Mouse (Mus musculus) ES-CJ7 (cell line): ENCODE results near the gene Efna5.

Experiments used
- DNase-seq: peaks from one replicate; pipeline ENCODE4 v3.0.0; 2011; ENCODE audit warnings: low read depth, low spot score

The Efna5 gene

GRCm38 (mm10) chr17:62702020-62702814 lies 178.9 kb downstream of the Efna5 start:
- no peak for DNase-seq

DNA sequence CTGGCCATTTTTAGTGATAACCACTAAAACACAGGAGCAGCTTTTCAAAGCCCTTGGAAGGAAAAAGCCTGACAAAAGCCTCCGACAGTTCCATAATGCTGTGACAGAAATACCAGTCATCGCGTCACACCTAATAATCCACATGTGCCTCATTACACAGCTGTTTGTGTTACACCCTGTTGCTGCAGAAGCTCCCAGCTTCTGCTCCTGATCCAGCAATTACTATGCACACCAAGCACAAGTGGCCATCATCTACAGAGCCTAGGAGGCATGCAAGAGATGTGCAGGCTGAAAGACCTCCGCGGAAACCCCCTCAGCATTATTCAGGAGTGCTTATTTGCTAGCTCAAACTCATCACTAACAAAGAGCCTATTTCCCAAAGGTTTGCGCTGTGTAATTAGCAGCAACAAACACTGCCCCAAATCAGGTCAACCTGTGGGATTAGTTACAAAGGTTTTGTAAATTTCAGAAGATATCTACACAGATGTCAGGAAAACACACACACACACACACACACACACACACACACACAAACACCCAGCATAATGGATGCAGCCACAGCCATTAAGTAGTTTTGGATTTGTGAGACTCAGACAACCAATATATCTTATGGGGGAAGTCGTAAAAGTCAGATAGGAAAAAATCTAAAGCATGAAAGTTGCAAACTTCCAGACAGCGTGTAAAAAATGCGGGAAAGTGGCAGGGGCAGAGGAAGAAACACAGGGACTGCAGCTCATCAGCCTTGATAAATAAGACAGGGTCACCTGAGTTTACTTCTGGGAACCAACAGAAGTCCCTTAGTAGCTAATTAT lies 180.1 kb downstream of the Efna5 start:
- DNase-seq, result no peak

DNA sequence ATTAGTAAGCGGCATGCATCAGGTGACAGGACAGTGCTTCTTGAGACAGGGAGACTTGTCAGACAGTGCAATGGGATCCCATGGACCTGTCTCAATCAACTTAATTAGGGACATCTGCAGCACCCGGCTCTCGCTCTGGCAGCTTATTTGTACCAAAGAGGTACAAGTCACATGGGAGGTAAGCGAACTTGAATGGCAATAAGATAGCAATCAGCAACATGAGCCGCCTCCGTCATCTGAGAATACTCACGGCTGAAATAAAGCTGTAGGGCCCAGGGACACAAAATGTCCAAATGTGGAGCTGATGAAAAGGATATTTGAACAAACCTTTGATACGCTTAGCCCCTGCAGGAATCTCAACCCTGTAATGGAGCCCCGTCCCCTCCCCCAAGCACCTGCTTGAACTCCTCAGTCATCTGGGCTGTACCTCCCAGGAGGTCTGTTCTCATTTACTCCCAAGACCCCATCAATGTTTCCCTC lies 186.1 kb downstream of the Efna5 start:
- DNase-seq, result no peak

DNA sequence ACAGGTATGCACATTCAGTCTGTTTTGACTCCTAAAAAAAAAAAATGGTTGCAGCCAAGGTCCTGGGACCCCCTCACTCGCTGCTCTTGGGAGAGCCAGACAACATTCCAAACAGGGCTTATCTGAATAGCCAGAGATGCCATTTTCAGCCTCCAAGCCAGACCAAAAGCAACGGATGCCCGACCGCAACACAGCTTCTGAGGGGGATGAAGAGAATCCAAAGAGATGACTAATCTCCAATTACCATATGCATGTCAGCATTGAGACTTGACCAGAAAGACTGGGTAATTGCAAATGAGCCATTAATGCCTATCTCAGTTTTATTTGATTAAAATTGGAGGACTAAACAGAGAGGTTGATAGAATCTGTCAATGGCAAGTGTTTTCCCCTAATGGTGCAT lies 188.9 kb downstream of the Efna5 start:
- peak; percentile 39 for DNase-seq

GRCm38 (mm10) chr17:62691201-62691715 lies 189.9 kb downstream of the Efna5 start:
- no peak for DNase-seq

- DNase-seq, result no peak
Observed at GRCm38 (mm10) chr17:62690256-62690655, 190.9 kb downstream of the Efna5 start.

DNA sequence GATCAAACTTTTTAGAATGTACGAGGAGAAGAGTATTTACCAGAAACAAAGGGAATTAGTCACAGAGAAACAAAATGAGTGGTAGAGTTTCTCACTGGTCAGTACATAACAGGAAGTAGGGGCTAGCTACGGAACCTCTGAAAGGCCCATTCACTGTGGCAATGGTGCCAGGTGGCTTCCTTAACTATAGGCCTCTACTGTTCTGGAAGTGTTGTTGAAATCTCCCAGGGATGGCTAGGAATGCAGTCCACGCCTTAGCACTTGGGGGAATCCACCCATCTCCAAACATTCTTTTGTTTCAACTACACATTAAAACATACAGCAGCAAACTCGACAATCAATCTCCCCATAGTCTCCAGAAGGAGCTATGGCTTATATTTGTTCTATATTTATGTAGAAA lies 191.5 kb downstream of the Efna5 start:
- peak; percentile 17 for DNase-seq

DNA sequence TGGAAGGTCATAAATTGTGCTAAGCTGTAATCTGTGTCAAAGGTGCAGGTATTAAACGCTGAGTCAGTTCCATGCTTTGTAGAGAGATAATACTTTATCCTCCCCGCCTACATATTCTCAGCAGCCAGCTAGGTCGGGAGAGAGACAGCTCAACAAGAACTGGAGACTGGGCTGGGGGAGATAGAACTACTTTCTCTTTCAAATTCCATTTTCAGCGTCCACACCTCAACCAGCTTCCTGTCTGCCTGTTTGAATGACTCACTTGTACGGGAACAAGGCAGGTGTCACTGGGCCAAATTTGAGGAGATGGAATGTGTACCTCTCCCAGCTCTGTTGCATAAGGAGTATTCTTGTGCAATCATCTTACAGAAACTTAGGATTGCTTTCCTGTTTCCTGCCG lies 193.7 kb downstream of the Efna5 start:
- peak; percentile 14 for DNase-seq

- peak; percentile 47 for DNase-seq
Observed at GRCm38 (mm10) chr17:62685181-62685580, 195.9 kb downstream of the Efna5 start.

GRCm38 (mm10) chr17:62683142-62683541 lies 198.0 kb downstream of the Efna5 start:
- no peak for DNase-seq

- DNase-seq, result no peak
Observed at GRCm38 (mm10) chr17:62681726-62682125, 199.4 kb downstream of the Efna5 start.

DNA sequence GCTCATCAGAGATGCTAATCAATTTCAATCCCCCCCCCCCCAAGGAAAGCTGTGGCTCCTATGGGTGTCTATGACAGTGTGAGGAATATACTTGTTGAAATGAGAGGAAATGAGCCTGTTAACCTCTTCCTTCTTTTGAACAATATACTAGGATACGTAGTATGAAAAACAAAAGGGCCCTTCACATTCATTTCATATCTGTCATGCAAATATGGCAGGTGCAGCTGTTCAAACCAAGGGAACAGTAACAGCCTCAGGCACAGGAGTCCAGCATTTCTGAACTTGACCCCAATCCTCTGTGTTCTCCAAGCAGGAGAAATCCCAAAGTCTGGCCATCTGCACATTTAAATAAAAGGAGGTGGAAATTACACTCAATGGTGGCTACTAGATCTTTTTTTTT lies 200.4 kb downstream of the Efna5 start:
- no peak for DNase-seq

DNA sequence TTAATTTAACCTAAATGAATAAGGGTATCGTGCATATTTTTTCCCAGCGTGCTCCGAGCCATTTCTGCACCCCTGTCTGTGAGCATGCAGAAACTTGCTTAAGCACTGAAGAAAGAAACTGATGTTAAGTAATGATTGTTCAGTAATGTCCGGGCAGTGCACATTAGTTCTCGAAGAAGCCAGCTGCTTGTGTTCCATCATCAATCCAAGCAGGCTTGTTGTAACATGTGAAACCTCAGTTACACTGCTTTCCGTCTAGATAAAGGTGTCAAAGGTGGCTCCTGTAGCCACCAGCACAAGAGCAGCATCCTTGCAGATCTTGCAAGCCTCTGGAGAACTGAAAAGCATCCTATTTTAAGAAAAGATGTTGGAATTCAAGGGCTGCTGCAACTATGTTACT lies 204.3 kb downstream of the Efna5 start:
- DNase-seq, result no peak

- DNase-seq, result no peak
Observed at GRCm38 (mm10) chr17:62676409-62676808, 204.7 kb downstream of the Efna5 start.

DNA sequence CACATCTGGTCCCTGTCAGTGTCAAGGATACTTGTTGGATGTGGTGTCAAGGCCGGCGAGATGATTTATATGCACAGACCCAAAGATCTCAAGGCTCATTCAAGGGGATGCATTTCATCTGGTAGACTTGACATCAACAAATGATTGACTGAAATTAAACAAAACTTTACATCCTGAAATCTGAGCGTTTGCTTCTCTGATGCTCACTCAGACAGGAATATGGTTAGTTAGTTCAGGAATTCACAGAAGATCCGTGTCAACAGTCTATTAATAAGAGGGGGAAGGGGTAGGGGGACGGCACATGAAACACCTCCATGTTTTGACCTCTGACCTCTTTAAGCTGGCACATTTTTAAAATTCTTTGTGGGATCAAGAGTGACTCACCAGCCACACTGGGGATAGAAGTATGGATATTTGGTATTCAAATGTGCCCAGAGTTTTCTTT lies 205.3 kb downstream of the Efna5 start:
- no peak for DNase-seq

GRCm38 (mm10) chr17:62672068-62672467 lies 209.0 kb downstream of the Efna5 start:
- no peak for DNase-seq

DNA sequence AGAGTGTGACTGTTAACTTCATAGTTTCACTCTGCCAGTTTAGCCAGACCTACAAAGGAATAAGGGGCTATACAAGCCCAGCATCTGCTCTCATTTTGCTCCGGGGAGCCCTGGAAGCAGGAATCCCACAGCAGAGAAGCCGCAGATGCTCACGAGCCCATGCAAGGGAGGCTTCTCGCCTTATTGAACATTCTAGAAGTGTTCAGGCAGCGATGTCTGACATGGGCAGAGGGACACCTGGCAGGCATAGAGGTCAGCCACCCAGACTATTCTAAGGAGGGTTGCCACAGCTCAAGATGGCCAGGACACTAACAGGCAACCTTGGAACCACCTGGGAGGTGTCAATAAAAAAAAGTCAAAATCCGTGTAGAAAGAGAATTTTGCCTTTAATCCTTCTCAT lies 214.4 kb downstream of the Efna5 start:
- DNase-seq, result no peak

- no peak for DNase-seq
Observed at GRCm38 (mm10) chr17:62665823-62666222, 215.3 kb downstream of the Efna5 start.

DNA sequence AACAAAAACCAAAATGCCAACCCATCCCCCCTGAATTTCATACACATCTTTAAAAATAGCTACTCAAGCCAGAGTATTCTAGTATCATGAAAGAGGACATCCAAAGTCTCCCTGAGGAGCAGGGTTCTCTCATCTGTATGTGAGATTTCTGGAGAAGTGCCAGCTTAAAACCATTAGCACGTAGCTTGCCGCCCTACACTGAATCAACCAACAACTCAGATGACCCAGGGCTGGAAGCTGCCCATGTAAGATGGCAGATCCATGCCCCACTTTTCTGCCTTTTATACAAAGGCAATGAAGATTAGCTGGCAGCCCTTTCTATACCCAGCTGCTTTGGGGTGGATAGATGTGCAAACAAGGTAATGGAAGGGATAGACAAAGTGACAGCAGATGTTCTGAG lies 216.4 kb downstream of the Efna5 start:
- DNase-seq, result no peak

DNA sequence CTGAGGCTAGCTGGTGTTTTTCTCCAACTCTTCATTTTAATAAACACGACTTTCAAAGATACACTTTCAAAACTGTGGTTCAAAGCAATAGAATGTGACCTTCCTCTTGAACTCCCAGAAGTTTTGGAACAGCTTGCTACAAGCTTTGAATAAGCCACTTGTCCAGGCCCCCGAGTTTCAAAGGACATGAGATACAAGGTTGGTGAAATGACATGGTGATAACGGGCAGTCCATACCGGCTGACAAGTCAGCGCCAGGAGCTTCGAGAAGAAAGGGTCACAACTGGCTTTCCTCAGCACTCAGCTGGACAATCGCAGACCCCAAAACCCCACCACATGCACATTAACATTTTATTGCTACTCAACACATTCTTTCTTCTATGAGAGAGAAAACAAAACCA lies 219.3 kb downstream of the Efna5 start:
- DNase-seq, result no peak

DNA sequence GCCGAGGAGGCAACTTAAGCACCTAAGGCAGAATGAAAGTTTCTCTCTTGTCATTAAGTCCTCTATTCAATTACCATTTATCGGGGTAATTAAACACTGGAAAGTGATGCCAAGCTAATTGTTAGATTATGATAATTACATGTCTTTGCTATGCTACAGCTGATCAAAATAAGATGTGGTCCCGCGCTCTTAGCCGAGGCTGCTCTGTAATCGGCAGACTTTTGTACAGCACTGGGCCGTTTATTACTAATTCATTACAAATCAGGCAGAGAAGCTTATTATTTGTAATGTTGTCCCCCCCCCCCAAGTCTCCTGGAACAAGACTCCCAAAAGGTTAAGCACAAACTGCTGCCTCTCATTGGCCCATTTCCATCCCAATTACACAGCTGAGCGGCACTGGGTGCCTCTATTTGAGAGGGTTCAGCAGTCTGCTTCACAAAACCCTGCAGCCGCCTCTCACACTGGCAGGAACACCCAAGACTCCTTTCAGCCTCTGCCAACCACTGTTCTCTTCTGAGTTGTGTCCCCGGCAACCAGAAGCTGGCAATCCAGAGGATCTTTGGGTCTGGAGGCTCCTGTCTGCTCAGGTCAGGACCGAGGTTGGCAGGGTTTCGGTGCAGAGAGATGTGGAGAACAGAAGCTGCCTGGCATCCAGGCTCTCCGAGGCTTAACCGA lies 221.5 kb downstream of the Efna5 start:
- DNase-seq, result no peak
